Mouse (Mus musculus): ENCODE measurements around the gene St5.

St5 gene

GRCm38 (mm10) chr7:109606994-109607610 is 96.3 kb downstream of the St5 start:
- DNase-seq: no peak

DNA sequence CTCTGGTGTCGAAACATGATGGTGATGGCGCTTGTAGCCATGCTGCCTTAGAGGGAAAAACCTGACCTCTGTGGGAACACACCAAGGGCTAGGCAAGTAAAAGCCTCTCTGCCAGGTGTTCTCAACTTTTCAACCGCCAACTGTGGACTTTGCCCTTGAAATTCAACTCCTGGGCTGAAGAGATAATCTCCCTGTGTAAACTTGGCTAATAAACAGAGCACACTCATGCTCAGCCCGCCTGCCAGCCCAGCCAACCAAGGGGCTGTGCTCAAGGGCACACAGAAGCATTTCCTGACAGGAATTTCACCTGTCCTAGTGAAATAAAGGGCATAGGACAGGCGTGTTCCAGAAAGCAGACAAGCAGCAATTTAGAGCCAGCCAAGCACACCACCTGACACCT is 100.8 kb downstream of the St5 start:
- peak; percentile 73 to 86 for DNase-seq

DNA sequence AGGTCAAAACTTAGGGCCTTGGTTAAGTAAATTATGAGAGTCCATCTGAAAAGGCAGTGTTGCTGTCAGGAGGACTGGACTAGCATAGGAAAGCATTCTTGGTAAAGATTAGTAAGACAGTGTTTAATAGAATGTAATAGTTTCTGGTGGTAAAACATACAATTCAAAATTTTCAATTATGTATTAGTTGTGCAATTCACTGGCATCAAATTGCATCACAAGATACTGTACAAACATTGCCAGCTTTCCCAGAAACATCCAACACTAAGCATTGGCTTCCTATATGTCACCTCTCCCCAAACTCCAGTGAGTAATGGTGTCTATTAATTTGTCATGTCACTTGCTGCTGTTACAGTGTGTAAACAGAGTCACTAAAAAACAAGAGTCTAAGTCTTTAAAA is 101.4 kb downstream of the St5 start:
- DNase-seq: no peak

GRCm38 (mm10) chr7:109600702-109601101 is 102.7 kb downstream of the St5 start:
- peak; percentile 51 to 80 for DNase-seq

DNA sequence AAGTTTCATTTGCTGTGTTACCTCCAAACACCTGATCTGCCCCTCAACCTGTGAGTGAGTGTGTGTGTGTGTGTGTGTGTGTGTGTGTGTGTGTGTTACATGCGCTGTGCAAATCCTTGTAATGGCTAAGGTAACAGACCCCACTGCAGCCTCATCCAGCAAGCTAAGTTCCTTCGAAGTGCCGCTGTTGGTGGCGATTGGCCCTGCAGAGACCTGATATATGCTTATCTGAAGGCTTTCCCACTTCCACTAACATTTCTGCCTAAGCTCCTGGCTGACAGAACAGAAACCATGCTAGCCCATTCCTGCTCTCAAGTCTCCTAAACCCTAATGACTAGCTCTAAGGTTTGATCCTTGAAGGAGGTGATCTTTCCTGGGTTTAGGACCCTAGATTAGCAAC is 103.4 kb downstream of the St5 start:
- DNase-seq: no peak

GRCm38 (mm10) chr7:109594845-109595531 is 108.4 kb downstream of the St5 start:
- DNase-seq: no peak

DNA sequence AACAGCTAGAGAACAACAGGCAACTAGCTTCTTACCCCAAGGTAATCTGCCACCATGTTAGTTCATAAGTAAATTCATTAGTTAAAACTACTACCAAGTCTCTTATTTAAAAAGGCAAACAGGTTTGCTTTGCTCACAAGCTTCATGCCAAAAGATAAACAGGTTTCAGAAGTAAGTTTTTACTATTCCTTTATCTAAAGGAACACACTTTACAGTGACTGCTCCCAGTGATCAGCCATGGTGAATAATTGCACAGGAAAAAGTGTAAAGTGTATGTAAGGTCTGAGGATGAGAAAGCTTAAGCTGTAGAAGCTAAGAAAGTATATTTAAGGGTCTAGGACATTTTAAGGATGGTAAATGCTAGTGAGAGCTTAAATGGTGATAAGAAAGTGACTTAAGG is 109.4 kb downstream of the St5 start:
- no peak for DNase-seq

GRCm38 (mm10) chr7:109592184-109592583 is 111.2 kb downstream of the St5 start:
- peak; percentile 66 to 82 for DNase-seq

- DNase-seq: no peak
Observed at GRCm38 (mm10) chr7:109590576-109590975, 112.8 kb downstream of the St5 start.

GRCm38 (mm10) chr7:109588990-109589389 is 114.4 kb downstream of the St5 start:
- no peak for DNase-seq

- no peak for DNase-seq
Observed at GRCm38 (mm10) chr7:109588145-109588544, 115.3 kb downstream of the St5 start.

DNA sequence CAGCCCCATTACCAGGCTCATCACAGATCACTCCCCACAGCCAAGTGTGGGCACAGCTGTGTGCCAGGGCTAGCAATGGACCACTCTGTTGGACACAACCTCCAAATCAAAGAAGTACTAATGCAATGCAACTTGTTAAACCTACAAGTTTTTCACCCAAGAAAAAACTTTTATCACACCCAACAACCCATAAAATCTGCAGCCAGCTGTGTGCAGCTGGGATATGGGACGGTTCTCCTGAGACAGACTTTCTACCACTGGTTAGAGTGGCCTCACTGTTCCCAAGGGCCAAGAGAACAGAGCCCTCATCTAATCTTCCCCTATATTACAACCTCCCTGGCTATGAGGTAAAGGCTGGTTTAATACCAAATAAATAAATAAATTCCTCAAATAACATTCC is 118.9 kb downstream of the St5 start:
- DNase-seq: no peak

DNA sequence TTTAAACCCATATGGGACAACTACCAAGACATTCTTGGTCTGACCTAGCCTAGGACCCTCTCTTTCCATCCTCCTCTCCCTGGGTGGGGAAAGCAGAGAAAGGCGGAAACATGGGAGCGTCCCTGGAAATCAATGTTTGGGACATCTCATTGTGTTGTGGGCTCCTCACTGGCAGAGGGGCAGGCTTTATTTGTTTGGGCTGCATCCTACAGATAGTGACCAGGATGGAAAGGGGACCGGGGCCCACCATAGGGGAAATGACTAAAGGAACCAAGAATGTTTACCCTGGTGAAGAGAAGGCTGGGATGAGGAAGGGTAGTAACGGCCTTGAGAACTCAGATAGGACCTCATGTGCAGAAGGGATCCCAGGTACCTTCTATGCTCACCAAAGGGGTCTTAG is 122.9 kb downstream of the St5 start:
- peak; percentile 68 to 79 for DNase-seq

DNA sequence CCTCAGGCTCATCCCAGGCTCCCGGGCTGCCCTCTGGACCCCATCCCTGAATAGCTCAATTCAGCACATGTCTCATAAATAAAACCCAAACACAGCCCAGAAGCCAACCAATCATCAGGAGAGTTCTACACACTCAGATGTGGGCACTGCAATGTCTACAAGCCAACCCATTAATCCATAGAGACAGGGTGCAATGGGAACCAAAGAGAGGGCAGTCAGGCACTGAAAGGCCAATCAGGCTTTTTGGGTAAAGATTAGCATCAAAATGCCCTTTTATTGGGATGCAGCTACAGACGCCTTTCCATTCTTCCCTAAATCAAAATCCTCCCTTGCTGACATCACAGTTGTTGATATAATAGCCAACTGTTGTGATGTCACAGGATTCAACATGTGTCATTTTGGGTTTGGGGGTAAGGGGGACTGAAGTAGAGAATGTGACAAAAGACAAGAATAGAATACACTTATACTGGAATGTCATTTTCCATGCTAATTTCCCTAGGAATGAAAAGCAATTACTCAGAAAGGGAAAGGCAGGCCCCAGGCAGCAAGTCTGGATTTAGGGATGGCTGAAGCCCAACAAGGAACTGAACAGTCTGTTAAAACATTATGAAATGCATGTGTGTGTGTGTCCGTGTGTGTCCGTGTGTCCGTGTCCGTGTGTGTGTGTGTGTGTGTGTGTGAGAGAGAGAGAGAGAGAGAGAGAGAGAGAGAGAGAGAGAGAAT is 123.7 kb downstream of the St5 start:
- DNase-seq: no peak

GRCm38 (mm10) chr7:109578880-109579584 is 124.4 kb downstream of the St5 start:
- DNase-seq: no peak

GRCm38 (mm10) chr7:109576321-109577314 is 126.8 kb downstream of the St5 start:
- DNase-seq: no peak

- no peak for DNase-seq
Observed at GRCm38 (mm10) chr7:109574166-109574565, 129.2 kb downstream of the St5 start.

DNA sequence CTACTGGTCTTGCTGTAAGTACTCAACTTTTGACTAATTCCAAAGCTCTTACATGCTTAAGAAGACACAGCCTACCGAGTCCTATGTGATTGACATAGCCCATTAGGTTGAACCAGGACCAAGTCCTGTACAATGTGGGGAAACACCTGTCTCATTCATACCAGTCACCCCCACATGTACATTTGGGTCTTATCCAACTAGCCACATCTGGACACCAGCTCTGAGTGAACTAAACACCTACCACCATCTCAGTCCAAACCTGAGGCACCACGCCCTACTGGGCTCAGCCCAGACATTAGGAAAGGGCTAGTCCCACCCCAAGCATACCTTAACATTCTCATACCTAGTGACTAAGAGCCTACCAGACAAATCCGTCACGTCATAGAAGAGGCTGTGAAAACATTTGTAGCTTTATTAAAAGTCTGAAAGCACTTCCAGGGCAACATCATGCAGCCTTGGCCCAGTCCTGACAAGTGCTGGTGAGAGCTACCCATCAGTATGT is 135.0 kb downstream of the St5 start:
- no peak for DNase-seq

- DNase-seq: peak in 1 of 2 experiments; percentile 38
Observed at GRCm38 (mm10) chr7:109566841-109567768, 136.3 kb downstream of the St5 start.

DNA sequence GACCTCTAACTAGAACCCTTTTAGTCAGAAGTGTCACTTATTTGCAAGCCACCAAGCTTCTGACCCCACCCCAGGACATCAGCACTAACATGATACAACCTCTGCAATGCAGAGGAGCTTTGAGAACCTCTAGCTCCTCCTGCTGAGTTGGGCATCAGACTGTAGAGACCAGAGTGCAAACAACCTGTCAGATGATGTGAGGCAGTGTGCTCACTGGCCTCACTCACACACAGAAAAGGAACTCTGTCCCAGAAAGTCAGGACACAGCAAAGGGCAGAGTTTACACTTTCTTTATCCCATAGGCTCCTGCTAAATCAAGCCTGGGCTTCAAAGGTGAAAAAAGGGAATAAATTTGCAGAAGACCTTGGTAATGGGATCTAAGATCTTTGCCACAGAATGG is 137.1 kb downstream of the St5 start:
- DNase-seq: no peak

Measured in lung, adult 18-20 months (tissue).